7 mouse cellular contexts compared by ENCODE assay signal in genomic region chr6:11907269-11908032, GRCm38 (mm10). TPM values are rescaled to one million over a fixed set of nuclear protein-coding genes. Genes with fewer than 3 reads are reported as not detected.
DNase-seq lines count a peak whose midpoint lies in the region; ATAC-seq lines count a peak whose summit lies in the region.

Ndufa4 (minus strand) TSS chr6:11907497.
Phf14 (plus strand) TSS chr6:11907809.

- peak; percentile 94 for DNase-seq in adrenal gland, adult 2 months
- DNase-seq in embryo, embryonic 11.5 days (ENCODE audit: low read depth, low spot score): peak; percentile 84
- peak; percentile 90 to 92 for DNase-seq in gastrocnemius, postnatal 36 days
- DNase-seq in left cerebral cortex, postnatal 25 days (ENCODE audit: low spot score in 2 of 2): peak; percentile 92 to 94
- peak; percentile 91 for DNase-seq in midbrain, embryonic 10.5 days (ENCODE audit: low spot score)
- peak; percentile 80 for DNase-seq in right cerebral cortex, postnatal 4 days

- peak within 1 kb of the TSS; percentile 78 for H3K4me3 ChIP-seq in intestine, embryonic 15.5 days (replicated peaks)
- peak within 1 kb of the TSS; percentile 94 for H3K4me3 ChIP-seq in midbrain, embryonic 10.5 days

- intact Hi-C loops in gastrocnemius, postnatal 36 days (cut with DNase I): no loop called here
- intact Hi-C loops in left cerebral cortex, postnatal 25 days (cut with DNase I): loop anchor here (2.0 kb wide), 1 partner anchor 17 kb away; no protein-coding TSS in a partner anchor

- H3K4me1 ChIP-seq in intestine, embryonic 15.5 days (replicated peaks): peaks cover 8% of the 10 kb centered on the region
- H3K4me1 ChIP-seq in midbrain, embryonic 10.5 days: peaks cover 18% of the 10 kb centered on the region

- whole genome bisulfite sequencing in intestine, embryonic 15.5 days: under 1% methylated on average over 59 of the region's 59 CpGs
- under 1% methylated on average over 59 of the region's 59 CpGs for WGBS in midbrain, embryonic 10.5 days

- H3K27me3 ChIP-seq in intestine, embryonic 15.5 days (replicated peaks): no peaks in the 10 kb centered on the region
- H3K27me3 ChIP-seq in midbrain, embryonic 10.5 days (ENCODE audit: low read depth, poor library complexity, severe bottlenecking): no peaks in the 10 kb centered on the region

- peak within 1 kb of the TSS; percentile 82 for H3K27ac ChIP-seq in intestine, embryonic 15.5 days
- peak within 1 kb of the TSS; percentile 93 for H3K27ac ChIP-seq in midbrain, embryonic 10.5 days (replicated peaks)

- H3K9ac ChIP-seq in intestine, embryonic 15.5 days: peak within 1 kb of the TSS; percentile 88

- H3K36me3 ChIP-seq in intestine, embryonic 15.5 days: peaks cover 5% of the 10 kb centered on the region; the same call in 1 of the 2 replicates
- H3K36me3 ChIP-seq in midbrain, embryonic 10.5 days: peaks cover 34% of the 10 kb centered on the region

- ATAC-seq in intestine, embryonic 15.5 days: peak; percentile 99

- no peaks in the 10 kb centered on the region for H3K9me3 ChIP-seq in intestine, embryonic 15.5 days
- H3K9me3 ChIP-seq in midbrain, embryonic 10.5 days (replicated peaks): no peaks in the 10 kb centered on the region

- H3K4me2 ChIP-seq in intestine, embryonic 15.5 days (replicated peaks): peak within 1 kb of the TSS; percentile 64

RNA-seq across cellular contexts. Expression of gene Ndufa4, which starts in this region (rescaled TPM):
- 1,000 to 10,000 TPM; 1,235 to 1,237 TPM for total RNA-seq in adrenal gland, adult 2 months (2021)
- polyA plus RNA-seq in adrenal gland, adult 2 months (2012; rRNA removed): 328 and 409 TPM in 2 replicates
- total RNA-seq in gastrocnemius, postnatal 36 days (2021): 1,000 to 10,000 TPM; 1,316 to 1,443 TPM
- 1,137 TPM in 2 replicates for polyA plus RNA-seq in intestine, embryonic 15.5 days (2015; fragmentation: Nextera tagmentation; extraction: Ambion mirVana)
- 100 to 1,000 TPM; 772 to 810 TPM for total RNA-seq in left cerebral cortex, postnatal 25 days (2021)
- polyA plus RNA-seq in midbrain, embryonic 10.5 days (2016; fragmentation: Nextera tagmentation; extraction: Ambion mirVana): 798 and 836 TPM in 2 replicates

RNA-seq across cellular contexts. Expression of gene Phf14, which starts in this region (rescaled TPM):
- 10 to 100 TPM; 23.8 to 41.0 TPM for total RNA-seq in adrenal gland, adult 2 months (2021)
- polyA plus RNA-seq in adrenal gland, adult 2 months (2012; rRNA removed): 4.4 and 5.1 TPM in 2 replicates
- 10 to 100 TPM; 20.7 to 21.3 TPM for total RNA-seq in gastrocnemius, postnatal 36 days (2021)
- polyA plus RNA-seq in intestine, embryonic 15.5 days (2015; fragmentation: Nextera tagmentation; extraction: Ambion mirVana): 49.7 and 51.3 TPM in 2 replicates
- total RNA-seq in left cerebral cortex, postnatal 25 days (2021): 10 to 100 TPM; 92.7 to 94.3 TPM
- polyA plus RNA-seq in midbrain, embryonic 10.5 days (2016; fragmentation: Nextera tagmentation; extraction: Ambion mirVana): 65.3 and 70.6 TPM in 2 replicates

Comparison
In these comparisons a context has a peak if more than half of its experiments do, and no peak if none do; other contexts are left out.
1. Peak in every context shown above with its lines: DNase-seq, ATAC-seq, H3K4me3 ChIP-seq and H3K27ac ChIP-seq.